Mouse (Mus musculus): ENCODE measurements at regions not wholly inside any gene's neighbourhood (a gene's known extent, or its start where the extent isn't known, plus 50 kb on each side); places are given as distances from the start of the nearest gene placed in this dataset.

DNA sequence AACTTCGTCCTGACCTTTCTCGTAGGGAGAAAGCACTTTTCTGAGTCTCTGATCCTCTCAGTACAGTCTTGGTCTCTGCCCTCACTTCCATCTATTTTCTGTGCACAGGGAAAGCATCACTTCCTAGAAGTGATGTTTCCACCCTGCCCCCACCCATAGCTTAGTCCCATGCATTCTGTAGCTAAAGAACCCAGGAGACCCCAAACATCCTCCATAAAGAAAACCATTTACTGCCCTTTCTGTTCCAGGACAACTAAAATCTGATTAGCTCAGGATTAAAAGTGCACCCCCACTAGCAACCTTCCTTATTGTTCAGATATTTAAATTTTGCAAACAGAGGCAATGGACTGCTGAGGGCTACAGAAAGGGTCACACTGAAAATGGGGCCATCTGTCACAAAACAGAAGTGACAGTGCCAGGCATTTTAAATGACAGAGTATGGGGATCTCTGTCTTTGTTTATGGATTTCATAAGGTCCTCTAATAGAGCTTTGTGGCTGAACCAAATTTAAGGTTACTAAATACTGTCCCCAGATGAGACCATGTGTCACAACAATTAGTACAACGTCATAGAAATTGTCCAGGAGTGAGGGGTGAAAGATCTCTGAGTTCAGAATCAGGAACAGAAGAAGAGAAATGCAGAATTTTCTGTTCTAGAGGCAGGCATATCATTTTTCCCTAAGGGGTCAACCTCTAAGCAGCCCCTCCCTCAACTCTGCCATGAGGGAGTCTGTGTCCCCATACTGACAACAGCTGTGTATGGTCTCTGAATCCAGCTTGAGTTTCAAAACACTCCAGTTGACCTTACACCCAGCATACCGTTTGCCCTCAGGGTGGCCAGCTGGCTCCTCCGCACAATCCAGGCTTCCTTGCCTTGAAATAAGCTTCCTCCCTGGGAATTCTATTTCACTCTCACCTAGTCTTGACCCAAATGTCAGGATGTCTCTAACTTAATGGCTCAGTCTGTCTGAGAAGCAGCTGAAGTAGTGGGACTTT, 87.2 kb upstream of the Cul1 start:
- TF ChIP-seq POLR2A (IDR thresholded peaks at IDR 0.05; ENCODE audit: extremely low read depth, insufficient read depth, low read length), result no peak
- TF ChIP-seq CTCF (IDR thresholded peaks at IDR 0.05; ENCODE audit: low read depth, low read length), result no peak
- no peaks in the 10 kb centered on the region for H3K36me3 ChIP-seq (ENCODE audit: control insufficient read depth, insufficient read depth, low read length)
- H3K79me2 ChIP-seq (ENCODE audit: control insufficient read depth, insufficient read depth, low read length), result no peaks in the 10 kb centered on the region
- no peak overlapping the region for H3K9ac ChIP-seq (ENCODE audit: low read depth, low read length)
- DNase-seq (ENCODE audit: extremely low read depth, low read depth, low spot score), result no peak
- 81% methylated on average over 5 of the region's 5 CpGs for WGBS
- H3K27ac ChIP-seq (replicated peaks; ENCODE audit: insufficient read depth, low read depth, low read length), result no peak overlapping the region
- no peak overlapping the region for H3K4me3 ChIP-seq (ENCODE audit: insufficient read depth, low read depth, low read length)
- H3K4me1 ChIP-seq (ENCODE audit: control insufficient read depth, insufficient read depth, low read length), result no peaks in the 10 kb centered on the region
- no peaks in the 10 kb centered on the region for H3K27me3 ChIP-seq (ENCODE audit: control insufficient read depth, insufficient read depth, low read length)

DNA sequence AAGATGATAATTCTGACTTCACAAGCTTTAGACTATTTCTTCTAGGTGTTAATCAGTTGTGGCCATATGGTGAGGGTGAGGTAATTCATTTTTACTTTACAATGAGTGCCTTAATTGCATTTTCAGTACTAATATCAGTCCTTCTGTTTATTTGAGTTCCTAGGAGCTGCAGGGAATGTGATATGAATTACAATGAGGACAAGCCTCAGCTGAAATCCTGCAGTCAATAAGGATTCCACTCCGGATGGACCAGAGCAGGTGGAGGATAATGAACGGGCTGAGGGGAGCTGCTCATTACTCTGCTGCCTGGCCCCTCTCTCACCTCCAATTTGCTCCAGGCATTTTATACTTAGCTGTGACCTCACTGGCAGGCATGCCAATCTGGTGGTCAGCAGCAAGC, 85.7 kb upstream of the Cul1 start:
- no peak for DNase-seq (ENCODE audit: extremely low read depth, low read depth, low spot score)
- 79% methylated on average over 2 of the region's 2 CpGs for whole genome bisulfite sequencing
- Histone ChIP-seq H3K79me2 (ENCODE audit: control insufficient read depth, insufficient read depth, low read length) (no peaks in the 10 kb centered on the region), H3K27me3 (ENCODE audit: control insufficient read depth, insufficient read depth, low read length) (no peaks in the 10 kb centered on the region), H3K9ac (ENCODE audit: low read depth, low read length) (no peak overlapping the region), H3K4me1 (ENCODE audit: control insufficient read depth, insufficient read depth, low read length) (no peaks in the 10 kb centered on the region), H3K36me3 (ENCODE audit: control insufficient read depth, insufficient read depth, low read length) (no peaks in the 10 kb centered on the region), H3K27ac (replicated peaks; ENCODE audit: insufficient read depth, low read depth, low read length) (no peak overlapping the region), H3K4me3 (ENCODE audit: insufficient read depth, low read depth, low read length) (no peak overlapping the region)
- TF ChIP-seq CTCF (IDR thresholded peaks at IDR 0.05; ENCODE audit: low read depth, low read length) (no peak), POLR2A (IDR thresholded peaks at IDR 0.05; ENCODE audit: extremely low read depth, insufficient read depth, low read length) (no peak)

DNA sequence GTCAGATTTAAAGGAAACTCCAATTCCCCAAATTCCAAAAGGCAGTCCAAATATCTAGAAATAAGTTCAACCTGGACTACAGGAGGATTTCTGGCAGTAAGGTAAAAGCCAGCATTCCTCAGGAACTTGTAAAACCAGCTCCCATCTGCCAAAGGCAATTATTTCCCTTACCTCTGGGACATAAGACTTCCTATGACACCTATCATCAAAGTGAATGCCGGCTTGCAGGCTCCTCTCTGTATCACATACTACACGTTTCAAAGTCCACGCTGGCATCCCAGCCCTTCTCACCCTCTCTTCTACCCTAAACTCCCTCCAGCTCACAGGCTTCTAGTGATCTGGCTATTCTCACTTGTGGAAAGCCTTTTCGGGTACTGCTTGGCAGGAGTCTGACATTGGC, 77.5 kb upstream of the Cul1 start:
- H3K4me1 ChIP-seq (ENCODE audit: control insufficient read depth, insufficient read depth, low read length), result no peaks in the 10 kb centered on the region
- 78% methylated on average over 4 of the region's 4 CpGs for WGBS
- no peaks in the 10 kb centered on the region for H3K27me3 ChIP-seq (ENCODE audit: control insufficient read depth, insufficient read depth, low read length)
- DNase-seq (ENCODE audit: extremely low read depth, low read depth, low spot score), result no peak
- no peak overlapping the region for H3K9ac ChIP-seq (ENCODE audit: low read depth, low read length)
- no peak overlapping the region for H3K27ac ChIP-seq (replicated peaks; ENCODE audit: insufficient read depth, low read depth, low read length)
- no peak overlapping the region for H3K4me3 ChIP-seq (ENCODE audit: insufficient read depth, low read depth, low read length)
- no peaks in the 10 kb centered on the region for H3K79me2 ChIP-seq (ENCODE audit: control insufficient read depth, insufficient read depth, low read length)
- H3K36me3 ChIP-seq (ENCODE audit: control insufficient read depth, insufficient read depth, low read length), result no peaks in the 10 kb centered on the region
- TF ChIP-seq CTCF (IDR thresholded peaks at IDR 0.05; ENCODE audit: low read depth, low read length) (no peak), POLR2A (IDR thresholded peaks at IDR 0.05; ENCODE audit: extremely low read depth, insufficient read depth, low read length) (no peak)

DNA sequence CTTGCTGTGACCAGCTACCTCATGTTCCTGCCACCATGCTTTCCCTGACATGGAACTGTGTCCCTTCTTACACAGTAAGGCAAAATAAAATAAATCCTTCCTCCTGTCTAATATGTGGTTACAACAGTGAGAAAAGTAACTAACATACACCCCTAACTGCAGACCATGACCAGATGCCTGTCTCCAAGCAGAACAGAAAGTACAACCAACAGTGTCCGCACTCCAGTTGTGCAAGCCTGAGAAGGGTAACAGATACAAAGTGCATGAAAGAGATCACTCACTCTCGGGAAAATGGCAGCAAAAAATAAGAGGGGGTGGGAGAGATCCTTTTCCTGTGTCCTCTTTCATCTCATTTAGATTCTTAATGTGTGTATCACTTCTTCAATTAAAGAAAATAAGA, 71.7 kb upstream of the Cul1 start:
- Histone ChIP-seq H3K4me1 (ENCODE audit: control insufficient read depth, insufficient read depth, low read length) (peaks cover 4% of the 10 kb centered on the region; the same call in 1 of the 2 replicates), H3K79me2 (ENCODE audit: control insufficient read depth, insufficient read depth, low read length) (no peaks in the 10 kb centered on the region), H3K27me3 (ENCODE audit: control insufficient read depth, insufficient read depth, low read length) (no peaks in the 10 kb centered on the region), H3K36me3 (ENCODE audit: control insufficient read depth, insufficient read depth, low read length) (no peaks in the 10 kb centered on the region), H3K4me3 (ENCODE audit: insufficient read depth, low read depth, low read length) (no peak overlapping the region), H3K27ac (replicated peaks; ENCODE audit: insufficient read depth, low read depth, low read length) (peak overlapping the region; percentile 60), H3K9ac (ENCODE audit: low read depth, low read length) (no peak overlapping the region)
- no peak for TF ChIP-seq POLR2A (IDR thresholded peaks at IDR 0.05; ENCODE audit: extremely low read depth, insufficient read depth, low read length)
- TF ChIP-seq CTCF (IDR thresholded peaks at IDR 0.05; ENCODE audit: low read depth, low read length), result no peak
- WGBS, result 15% methylated on average over 2 of the region's 2 CpGs
- peak; percentile 77 for DNase-seq (ENCODE audit: extremely low read depth, low read depth, low spot score)

DNA sequence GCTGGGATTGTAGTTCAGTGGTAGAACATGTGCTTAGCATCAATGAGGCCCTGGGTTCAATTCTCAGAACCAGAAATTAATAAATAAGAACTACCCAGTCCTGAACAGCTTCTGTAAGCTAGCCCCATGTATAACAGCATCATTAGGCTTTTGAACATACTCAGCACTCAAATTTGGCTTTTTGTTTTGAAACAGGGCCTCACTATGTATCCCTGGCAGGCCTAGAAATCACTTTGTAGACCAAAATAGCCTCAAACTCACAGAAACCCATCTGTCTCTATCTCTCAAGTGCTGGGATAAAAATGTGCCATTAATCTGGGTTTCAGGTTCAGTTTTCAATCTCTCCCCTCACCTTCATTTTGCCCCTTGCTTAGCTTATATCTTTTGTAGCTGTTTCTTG, 66.6 kb upstream of the Cul1 start:
- no peak overlapping the region for H3K4me3 ChIP-seq (ENCODE audit: insufficient read depth, low read depth, low read length)
- no peak for TF ChIP-seq CTCF (IDR thresholded peaks at IDR 0.05; ENCODE audit: low read depth, low read length)
- no peak for TF ChIP-seq POLR2A (IDR thresholded peaks at IDR 0.05; ENCODE audit: extremely low read depth, insufficient read depth, low read length)
- DNase-seq (ENCODE audit: extremely low read depth, low read depth, low spot score), result no peak
- H3K36me3 ChIP-seq (ENCODE audit: control insufficient read depth, insufficient read depth, low read length), result no peaks in the 10 kb centered on the region
- H3K79me2 ChIP-seq (ENCODE audit: control insufficient read depth, insufficient read depth, low read length), result no peaks in the 10 kb centered on the region
- no peaks in the 10 kb centered on the region for H3K27me3 ChIP-seq (ENCODE audit: control insufficient read depth, insufficient read depth, low read length)
- H3K4me1 ChIP-seq (ENCODE audit: control insufficient read depth, insufficient read depth, low read length), result 0 out of 2 replicates have a peak, but pooled peaks cover 1% of the 10 kb centered on the region
- no peak overlapping the region for H3K27ac ChIP-seq (replicated peaks; ENCODE audit: insufficient read depth, low read depth, low read length)
- H3K9ac ChIP-seq (ENCODE audit: low read depth, low read length), result no peak overlapping the region

DNA sequence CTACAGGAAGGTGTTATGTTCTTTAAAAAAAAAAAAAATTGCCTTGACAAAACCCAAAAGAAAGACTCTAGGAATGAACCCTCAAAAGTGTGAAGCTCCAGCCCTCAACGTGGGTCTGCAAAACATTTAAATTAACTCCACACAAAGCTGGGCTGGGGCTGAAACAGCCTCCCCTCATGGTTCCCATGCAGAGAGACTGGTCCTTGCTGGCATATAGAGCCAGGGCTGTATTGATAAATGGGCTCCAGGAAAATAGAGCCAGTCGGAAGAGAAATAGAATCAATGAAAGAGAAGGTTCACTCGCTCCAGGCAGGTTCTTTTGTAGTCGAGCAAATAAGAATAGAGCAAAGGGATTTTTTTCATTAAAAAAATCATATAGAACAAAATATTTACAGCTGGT, 63.3 kb upstream of the Cul1 start:
- no peak for DNase-seq (ENCODE audit: extremely low read depth, low read depth, low spot score)
- WGBS, result 82% methylated on average over 4 of the region's 4 CpGs
- Histone ChIP-seq H3K27ac (replicated peaks; ENCODE audit: insufficient read depth, low read depth, low read length) (no peak overlapping the region), H3K79me2 (ENCODE audit: control insufficient read depth, insufficient read depth, low read length) (no peaks in the 10 kb centered on the region), H3K4me3 (ENCODE audit: insufficient read depth, low read depth, low read length) (no peak overlapping the region), H3K4me1 (ENCODE audit: control insufficient read depth, insufficient read depth, low read length) (no peaks in the 10 kb centered on the region), H3K36me3 (ENCODE audit: control insufficient read depth, insufficient read depth, low read length) (no peaks in the 10 kb centered on the region), H3K9ac (ENCODE audit: low read depth, low read length) (no peak overlapping the region), H3K27me3 (ENCODE audit: control insufficient read depth, insufficient read depth, low read length) (no peaks in the 10 kb centered on the region)
- no peak for TF ChIP-seq CTCF (IDR thresholded peaks at IDR 0.05; ENCODE audit: low read depth, low read length)
- no peak for TF ChIP-seq POLR2A (IDR thresholded peaks at IDR 0.05; ENCODE audit: extremely low read depth, insufficient read depth, low read length)
